Mouse (Mus musculus) cortical plate, adult 2 months (tissue): ENCODE measurements around the gene Ccr7.

Source experiments
- CTCF ChIP-seq: fragments of 200-500 bp; IDR thresholded peaks from 2 replicates; pipeline ENCODE4 v1.5.1; 2011; ENCODE audit warnings: mild to moderate bottlenecking, control low read depth, low read length; ENCODE audit not compliant: insufficient read depth; ENCODE audit errors: extremely low read depth
- POLR2A ChIP-seq: fragments of 200-500 bp; IDR thresholded peaks from 2 replicates; pipeline ENCODE4 v1.6.1; 2011; ENCODE audit warnings: mild to moderate bottlenecking, low read length, control low read depth; ENCODE audit not compliant: insufficient read depth; ENCODE audit errors: extremely low read depth

- TF ChIP-seq POLR2A (no peak), CTCF (no peak)
Measured at GRCm38 (mm10) chr11:99153767-99154753, 817 bp downstream of the Ccr7 start.
